Mouse (Mus musculus): ENCODE measurements around the gene Golph3l. TPM values are rescaled to one million over a fixed set of nuclear protein-coding genes. Genes with fewer than 3 reads are reported as not detected.

Gene Golph3l
- polyA plus RNA-seq, 1 experiment from 2014 or later = 29.4 TPM

GRCm38 (mm10) chr3:95627763-95628162 is 39.0 kb downstream of the Golph3l start:
- 87% methylated on average over 5 of the region's 5 CpGs for WGBS
- H3K27ac ChIP-seq = no peak overlapping the region
- H3K9me3 ChIP-seq = no peaks in the 10 kb centered on the region
- no peak overlapping the region for H3K4me3 ChIP-seq
- H3K4me2 ChIP-seq = no peak overlapping the region
- H3K27me3 ChIP-seq = no peaks in the 10 kb centered on the region
- peaks cover 9% of the 10 kb centered on the region for H3K4me1 ChIP-seq
- peaks cover 58% of the 10 kb centered on the region for H3K36me3 ChIP-seq
- no peak for ATAC-seq (ENCODE audit: insufficient number of reproducible peaks, low FRiP score, low TSS enrichment, low read depth)
- H3K9ac ChIP-seq = no peak overlapping the region

DNA sequence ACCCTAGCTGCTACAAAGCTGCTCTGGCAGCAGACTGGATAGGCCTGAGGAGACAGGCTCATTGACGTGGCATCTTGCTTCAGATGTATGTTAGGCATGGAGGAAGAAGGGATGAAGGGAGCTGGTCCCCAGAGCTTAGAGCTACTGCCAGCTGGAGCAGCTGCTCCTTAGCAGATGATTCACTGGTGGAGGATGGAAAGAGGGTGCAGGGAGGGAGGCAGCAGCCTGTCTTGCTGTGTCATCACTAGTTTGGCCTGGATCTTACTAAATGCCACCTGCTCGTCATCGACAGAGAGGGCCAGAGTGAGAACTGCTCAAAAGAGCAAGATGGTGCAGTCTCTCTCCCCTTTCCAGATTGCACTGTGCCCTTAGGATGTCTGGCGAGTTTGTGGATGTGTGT is 41.0 kb downstream of the Golph3l start:
- Histone ChIP-seq H3K27ac (no peak overlapping the region), H3K9ac (no peak overlapping the region), H3K9me3 (no peaks in the 10 kb centered on the region), H3K36me3 (peaks cover 72% of the 10 kb centered on the region), H3K4me1 (peaks cover 3% of the 10 kb centered on the region), H3K27me3 (no peaks in the 10 kb centered on the region), H3K4me2 (no peak overlapping the region), H3K4me3 (no peak overlapping the region)
- no peak for ATAC-seq (ENCODE audit: insufficient number of reproducible peaks, low FRiP score, low TSS enrichment, low read depth)
- WGBS = 79% methylated on average over 4 of the region's 4 CpGs

- Histone ChIP-seq H3K9me3 (no peaks in the 10 kb centered on the region), H3K9ac (no peak overlapping the region), H3K27me3 (no peaks in the 10 kb centered on the region), H3K4me3 (no peak overlapping the region), H3K4me2 (no peak overlapping the region), H3K27ac (no peak overlapping the region), H3K4me1 (no peaks in the 10 kb centered on the region; the same call in 1 of the 2 replicates), H3K36me3 (peaks cover 83% of the 10 kb centered on the region)
- no peak for ATAC-seq (ENCODE audit: insufficient number of reproducible peaks, low FRiP score, low TSS enrichment, low read depth)
- WGBS = 82% methylated on average over 3 of the region's 3 CpGs
Observed at GRCm38 (mm10) chr3:95630856-95631255, 42.1 kb downstream of the Golph3l start.

- peaks cover 86% of the 10 kb centered on the region for H3K36me3 ChIP-seq
- H3K4me2 ChIP-seq = no peak overlapping the region
- 72% methylated on average over 6 of the region's 6 CpGs for WGBS
- H3K27me3 ChIP-seq = no peaks in the 10 kb centered on the region
- no peaks in the 10 kb centered on the region for H3K9me3 ChIP-seq
- H3K9ac ChIP-seq = no peak overlapping the region
- no peak overlapping the region for H3K4me3 ChIP-seq
- no peak overlapping the region for H3K27ac ChIP-seq
- H3K4me1 ChIP-seq = no peaks in the 10 kb centered on the region
- no peak for ATAC-seq (ENCODE audit: insufficient number of reproducible peaks, low FRiP score, low TSS enrichment, low read depth)
Observed at GRCm38 (mm10) chr3:95631304-95631703, 42.6 kb downstream of the Golph3l start.

GRCm38 (mm10) chr3:95632648-95633588 is 44.2 kb downstream of the Golph3l start:
- Histone ChIP-seq H3K9me3 (no peaks in the 10 kb centered on the region), H3K36me3 (peaks cover 90% of the 10 kb centered on the region), H3K27me3 (no peaks in the 10 kb centered on the region), H3K9ac (no peak overlapping the region), H3K4me2 (no peak overlapping the region), H3K4me3 (no peak overlapping the region), H3K27ac (peak overlapping the region; percentile 43; the same call in 1 of the 2 replicates), H3K4me1 (no peaks in the 10 kb centered on the region)
- WGBS = 77% methylated on average over 12 of the region's 12 CpGs
- no peak for ATAC-seq (ENCODE audit: insufficient number of reproducible peaks, low FRiP score, low TSS enrichment, low read depth)

DNA sequence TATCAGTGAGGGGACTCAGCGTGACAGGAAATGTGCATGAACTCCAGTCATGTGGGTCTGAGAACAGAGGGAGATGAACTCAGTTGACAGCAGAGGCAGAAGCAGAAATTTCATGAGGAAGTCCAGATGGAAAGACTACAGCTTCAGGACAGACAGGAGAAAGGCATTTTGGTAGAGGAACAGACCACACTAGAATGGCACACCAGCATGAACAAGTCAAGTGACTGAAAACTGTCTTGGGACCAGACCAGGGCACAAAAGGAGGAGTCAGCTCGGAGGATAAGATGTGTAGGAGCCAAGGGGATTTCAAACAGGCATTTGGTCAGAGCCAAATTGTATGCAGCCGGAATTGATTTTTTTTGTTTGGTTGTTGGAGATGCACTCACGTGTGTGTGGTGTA is 46.9 kb downstream of the Golph3l start:
- 79% methylated on average over 4 of the region's 4 CpGs for WGBS
- Histone ChIP-seq H3K9ac (no peak overlapping the region), H3K36me3 (peaks cover 74% of the 10 kb centered on the region), H3K27me3 (no peaks in the 10 kb centered on the region), H3K27ac (no peak overlapping the region), H3K4me3 (no peak overlapping the region), H3K9me3 (no peaks in the 10 kb centered on the region), H3K4me1 (no peaks in the 10 kb centered on the region), H3K4me2 (no peak overlapping the region)
- no peak for ATAC-seq (ENCODE audit: insufficient number of reproducible peaks, low FRiP score, low TSS enrichment, low read depth)

DNA sequence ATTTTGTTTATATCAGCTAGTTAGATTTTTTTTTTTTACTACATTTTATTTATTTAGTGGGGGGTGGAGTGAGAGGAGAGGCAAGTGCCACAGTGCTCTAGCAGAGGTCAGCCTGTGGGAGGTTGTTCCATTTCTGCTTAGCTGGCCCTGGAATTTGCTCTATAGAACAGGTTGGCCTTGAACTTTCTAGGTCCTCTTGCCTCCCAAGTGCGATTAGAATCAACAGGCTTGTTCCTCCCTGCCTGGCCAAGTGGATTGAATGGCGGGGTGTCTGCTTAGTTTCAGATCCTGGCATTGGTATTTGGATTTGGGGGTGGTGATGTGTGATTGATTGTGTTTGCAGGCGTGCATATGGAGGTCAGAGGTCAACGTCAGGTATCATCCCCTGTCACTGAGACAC is 47.3 kb downstream of the Golph3l start:
- Histone ChIP-seq H3K36me3 (peaks cover 70% of the 10 kb centered on the region), H3K27me3 (no peaks in the 10 kb centered on the region), H3K9me3 (no peaks in the 10 kb centered on the region), H3K9ac (no peak overlapping the region), H3K4me1 (no peaks in the 10 kb centered on the region), H3K4me2 (no peak overlapping the region), H3K4me3 (no peak overlapping the region), H3K27ac (no peak overlapping the region)
- 81% methylated on average over 4 of the region's 4 CpGs for WGBS
- no peak for ATAC-seq (ENCODE audit: insufficient number of reproducible peaks, low FRiP score, low TSS enrichment, low read depth)

DNA sequence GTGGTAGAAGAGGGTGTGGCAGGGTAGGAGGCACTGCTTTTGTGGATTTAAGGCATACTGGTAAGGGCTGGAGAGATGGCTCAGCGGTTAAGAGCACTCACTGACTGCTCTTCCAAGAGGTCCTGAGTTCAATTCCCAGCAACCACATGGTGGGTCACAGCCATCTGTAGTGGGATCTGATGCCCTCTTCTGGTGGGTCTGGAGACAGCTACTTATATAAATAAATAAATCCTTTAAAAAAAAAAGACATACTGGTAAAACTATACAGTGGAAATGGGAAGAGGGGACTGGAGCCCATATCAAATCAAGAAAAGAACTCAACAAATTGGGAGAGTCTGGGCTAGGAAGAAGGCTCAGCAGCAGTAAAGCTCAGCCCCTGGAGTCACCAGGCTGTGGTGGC is 51.0 kb downstream of the Golph3l start:
- Histone ChIP-seq H3K27me3 (no peaks in the 10 kb centered on the region), H3K36me3 (peaks cover 40% of the 10 kb centered on the region), H3K27ac (no peak overlapping the region), H3K4me1 (no peaks in the 10 kb centered on the region), H3K4me2 (no peak overlapping the region), H3K4me3 (no peak overlapping the region), H3K9me3 (no peaks in the 10 kb centered on the region), H3K9ac (no peak overlapping the region)
- 95% methylated on average over 1 of the region's 1 CpGs for WGBS
- ATAC-seq (ENCODE audit: insufficient number of reproducible peaks, low FRiP score, low TSS enrichment, low read depth) = no peak

DNA sequence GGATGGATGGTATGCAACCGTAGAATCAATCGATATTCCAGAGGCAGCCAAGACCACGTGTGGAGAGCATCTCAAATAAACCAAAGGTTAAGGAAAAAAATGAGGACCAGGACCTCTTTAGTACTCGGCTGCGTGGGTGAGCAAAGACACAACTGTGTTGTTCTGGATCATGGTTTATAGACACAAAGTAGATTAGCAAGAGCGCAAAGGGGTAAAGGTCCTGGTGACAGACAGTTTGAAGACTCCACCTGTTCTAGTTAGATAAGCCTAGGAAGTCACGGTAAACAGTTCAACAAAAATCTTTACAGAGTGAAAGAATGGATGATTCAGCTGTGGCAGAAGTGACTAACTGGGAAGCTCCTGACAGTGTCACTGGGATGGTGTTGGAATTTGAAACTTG is 54.4 kb downstream of the Golph3l start:
- H3K4me3 ChIP-seq = no peak overlapping the region
- no peak overlapping the region for H3K9ac ChIP-seq
- H3K36me3 ChIP-seq = peaks cover 9% of the 10 kb centered on the region; the same call in 1 of the 2 replicates
- H3K9me3 ChIP-seq = no peaks in the 10 kb centered on the region
- no peak overlapping the region for H3K27ac ChIP-seq
- no peak for ATAC-seq (ENCODE audit: insufficient number of reproducible peaks, low FRiP score, low TSS enrichment, low read depth)
- 85% methylated on average over 7 of the region's 7 CpGs for WGBS
- H3K4me1 ChIP-seq = no peaks in the 10 kb centered on the region
- no peak overlapping the region for H3K4me2 ChIP-seq
- no peaks in the 10 kb centered on the region for H3K27me3 ChIP-seq

DNA sequence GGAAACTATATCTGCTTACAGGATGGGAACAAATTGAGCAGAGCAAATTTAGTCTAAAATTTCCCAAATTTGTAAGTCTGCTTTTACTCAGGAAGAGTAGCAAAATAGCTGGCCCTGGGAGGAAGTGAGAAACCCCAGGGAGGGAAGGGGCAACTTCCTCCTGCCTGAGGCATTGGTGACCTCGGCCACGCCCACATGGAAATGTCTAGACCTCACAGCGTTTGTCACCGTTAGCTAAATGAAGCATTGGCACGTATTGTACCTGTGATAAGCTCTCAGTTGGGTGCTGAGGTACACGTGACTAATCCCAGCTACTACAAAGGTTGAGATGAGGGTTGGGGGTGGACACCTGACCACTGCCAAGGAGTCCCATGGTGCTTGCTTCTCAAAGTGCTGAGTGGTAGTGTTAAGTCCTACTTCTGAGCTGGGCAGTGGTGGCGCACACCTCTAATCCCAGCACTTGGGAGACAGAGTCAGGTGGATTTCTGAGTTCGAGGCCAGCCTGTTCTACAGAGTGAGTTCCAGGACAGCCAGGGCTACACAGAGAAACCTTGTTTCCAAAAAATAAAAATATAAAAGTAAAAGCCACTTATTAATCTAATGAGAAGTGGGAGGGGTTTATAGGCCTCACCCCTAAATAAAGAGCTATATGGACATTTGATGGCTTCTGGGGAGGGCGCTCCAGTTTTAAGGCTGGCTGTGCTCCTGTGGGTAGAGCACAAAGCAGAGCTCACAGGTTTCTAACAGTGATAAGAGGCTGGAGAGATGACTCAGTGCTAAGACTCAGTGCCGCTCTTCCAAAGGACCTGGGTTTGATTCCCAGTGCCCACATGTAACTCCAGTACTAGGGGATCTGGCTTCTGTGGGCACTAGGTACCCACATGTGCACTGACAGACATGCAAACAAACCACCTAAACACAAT is 56.8 kb downstream of the Golph3l start:
- H3K27me3 ChIP-seq = no peaks in the 10 kb centered on the region
- H3K4me2 ChIP-seq = no peak overlapping the region
- H3K4me3 ChIP-seq = no peak overlapping the region
- ATAC-seq (ENCODE audit: insufficient number of reproducible peaks, low FRiP score, low TSS enrichment, low read depth) = no peak
- 57% methylated on average over 10 of the region's 10 CpGs for WGBS
- no peak overlapping the region for H3K9ac ChIP-seq
- peaks cover 4% of the 10 kb centered on the region; the same call in 1 of the 2 replicates for H3K4me1 ChIP-seq
- no peak overlapping the region for H3K27ac ChIP-seq
- H3K36me3 ChIP-seq = no peaks in the 10 kb centered on the region
- H3K9me3 ChIP-seq = no peaks in the 10 kb centered on the region

- 90% methylated on average over 5 of the region's 5 CpGs for WGBS
- H3K9ac ChIP-seq = no peak overlapping the region
- no peaks in the 10 kb centered on the region for H3K36me3 ChIP-seq
- H3K27me3 ChIP-seq = no peaks in the 10 kb centered on the region
- no peak overlapping the region for H3K27ac ChIP-seq
- H3K4me1 ChIP-seq = peaks cover 13% of the 10 kb centered on the region; the same call in 1 of the 2 replicates
- no peak overlapping the region for H3K4me2 ChIP-seq
- no peak overlapping the region for H3K4me3 ChIP-seq
- no peak for ATAC-seq (ENCODE audit: insufficient number of reproducible peaks, low FRiP score, low TSS enrichment, low read depth)
- H3K9me3 ChIP-seq = no peaks in the 10 kb centered on the region
Observed at GRCm38 (mm10) chr3:95648016-95648415, 59.3 kb downstream of the Golph3l start.
